8 mouse cellular contexts compared by ENCODE assay signal in genomic region chr13:92611917-92612316, GRCm38 (mm10). TPM values are rescaled to one million over a fixed set of nuclear protein-coding genes. Genes with fewer than 3 reads are reported as not detected.
DNase-seq lines count a peak whose midpoint lies in the region; ATAC-seq and TF ChIP-seq lines count a peak whose summit lies in the region.

No protein-coding gene starts in this region.

- DNase-seq in kidney, postnatal 0 days (ENCODE audit: low spot score), result no peak
- no peak for DNase-seq in kidney, postnatal 10 days
- no peak for DNase-seq in left cerebral cortex, adult 11 months (ENCODE audit: low spot score)

- no peak for TF ChIP-seq POLR2A in cortical plate, adult 2 months (IDR thresholded peaks at IDR 0.05; ENCODE audit: extremely low read depth, insufficient read depth, low read length)

- H3K9me3 ChIP-seq in kidney, postnatal 0 days (replicated peaks; ENCODE audit: low read length), result no peaks in the 10 kb centered on the region
- H3K9me3 ChIP-seq in hindbrain, embryonic 12.5 days (replicated peaks), result no peaks in the 10 kb centered on the region
- no peaks in the 10 kb centered on the region for H3K9me3 ChIP-seq in midbrain, embryonic 12.5 days

- H3K9ac ChIP-seq in kidney, postnatal 0 days (ENCODE audit: low read depth, low read length), result peak overlapping the region; percentile 79
- H3K9ac ChIP-seq in hindbrain, embryonic 12.5 days, result peak overlapping the region; percentile 82
- H3K9ac ChIP-seq in midbrain, embryonic 12.5 days (replicated peaks), result peak overlapping the region; percentile 73

- no peaks in the 10 kb centered on the region for H3K36me3 ChIP-seq in kidney, postnatal 0 days (ENCODE audit: insufficient read depth, low read length)
- no peaks in the 10 kb centered on the region for H3K36me3 ChIP-seq in hindbrain, embryonic 12.5 days
- H3K36me3 ChIP-seq in midbrain, embryonic 12.5 days, result no peaks in the 10 kb centered on the region

- ATAC-seq in kidney, postnatal 0 days (replicated peaks; ENCODE audit: low FRiP score, low read depth), result no peak
- no peak for ATAC-seq in hindbrain, embryonic 12.5 days (ENCODE audit: low FRiP score)
- ATAC-seq in midbrain, embryonic 12.5 days (ENCODE audit: low FRiP score, low read depth), result no peak
- no peak for ATAC-seq in frontal cortex, adult (ENCODE audit: low TSS enrichment)
- no peak for ATAC-seq in granulocyte monocyte progenitor cell, adult 5-6 weeks (replicated peaks; ENCODE audit: poor library complexity, severe bottlenecking)

- H3K27me3 ChIP-seq in kidney, postnatal 0 days (ENCODE audit: insufficient read depth, low read length), result no peaks in the 10 kb centered on the region
- 0 out of 2 replicates have a peak, but pooled peaks cover 5% of the 10 kb centered on the region for H3K27me3 ChIP-seq in hindbrain, embryonic 12.5 days
- peaks cover 7% of the 10 kb centered on the region; the same call in 1 of the 2 replicates for H3K27me3 ChIP-seq in midbrain, embryonic 12.5 days

- H3K4me2 ChIP-seq in kidney, postnatal 0 days (ENCODE audit: low read length), result peak overlapping the region; percentile 73
- peak overlapping the region; percentile 87 for H3K4me2 ChIP-seq in hindbrain, embryonic 12.5 days (replicated peaks)
- peak overlapping the region; percentile 88 for H3K4me2 ChIP-seq in midbrain, embryonic 12.5 days (replicated peaks)

- TF ChIP-seq CTCF in kidney, postnatal 0 days (IDR thresholded peaks at IDR 0.05; ENCODE audit: low read depth), result no peak
- TF ChIP-seq CTCF in cortical plate, adult 2 months (IDR thresholded peaks at IDR 0.05; ENCODE audit: extremely low read depth, insufficient read depth, low read length), result no peak

- peaks cover 23% of the 10 kb centered on the region for H3K4me1 ChIP-seq in kidney, postnatal 0 days (replicated peaks; ENCODE audit: insufficient read depth, low read length)
- H3K4me1 ChIP-seq in cortical plate, adult 2 months (ENCODE audit: control insufficient read depth, insufficient read depth, low read length), result peaks cover 7% of the 10 kb centered on the region
- H3K4me1 ChIP-seq in hindbrain, embryonic 12.5 days, result peaks cover 16% of the 10 kb centered on the region
- peaks cover 14% of the 10 kb centered on the region for H3K4me1 ChIP-seq in midbrain, embryonic 12.5 days

- no peak overlapping the region for H3K27ac ChIP-seq in kidney, postnatal 0 days
- H3K27ac ChIP-seq in cortical plate, adult 2 months (ENCODE audit: insufficient read depth, low read length), result peak overlapping the region; percentile 81; the same call in 1 of the 2 replicates
- H3K27ac ChIP-seq in hindbrain, embryonic 12.5 days, result no peak overlapping the region
- H3K27ac ChIP-seq in midbrain, embryonic 12.5 days (replicated peaks), result no peak overlapping the region

- 7% methylated on average over 7 of the region's 7 CpGs for WGBS in kidney, postnatal 0 days
- WGBS in hindbrain, embryonic 12.5 days, result 8% methylated on average over 7 of the region's 7 CpGs
- WGBS in midbrain, embryonic 12.5 days, result 3% methylated on average over 7 of the region's 7 CpGs

- peak overlapping the region; percentile 60 for H3K4me3 ChIP-seq in kidney, postnatal 0 days (replicated peaks; ENCODE audit: low read depth, low read length)
- peak overlapping the region; percentile 99 for H3K4me3 ChIP-seq in cortical plate, adult 2 months (ENCODE audit: insufficient read depth, low read length)
- H3K4me3 ChIP-seq in hindbrain, embryonic 12.5 days, result peak overlapping the region; percentile 77
- H3K4me3 ChIP-seq in midbrain, embryonic 12.5 days, result peak overlapping the region; percentile 78

RNA-seq across cellular contexts. Expression of gene Serinc5, which starts 1.0 kb away (rescaled TPM):
- 14.3 and 14.8 TPM in 2 replicates for polyA plus RNA-seq in kidney, postnatal 0 days (2015; fragmentation: Nextera tagmentation; extraction: Ambion mirVana)
- polyA plus RNA-seq in cortical plate, adult 2 months (2012; rRNA removed), result 64.5 and 69.0 TPM in 2 replicates
- 18.1 and 18.7 TPM in 2 replicates for polyA plus RNA-seq in hindbrain, embryonic 12.5 days (2016; fragmentation: Nextera tagmentation; extraction: Ambion mirVana)
- 12.5 and 12.7 TPM in 2 replicates for polyA plus RNA-seq in midbrain, embryonic 12.5 days (2016; fragmentation: Nextera tagmentation; extraction: Ambion mirVana)
- total RNA-seq in granulocyte monocyte progenitor cell, adult 5-6 weeks (2014; fragmentation: Nextera tagmentation), result 3.9 and 8.7 TPM in 2 replicates
- 4.1 and 5.5 TPM in 2 replicates for total RNA-seq in granulocyte monocyte progenitor cell, adult 5-6 weeks (2017)

RNA-seq across cellular contexts. Expression of gene Spz1, which starts 35.9 kb away (rescaled TPM):
- polyA plus RNA-seq in kidney, postnatal 0 days (2015; fragmentation: Nextera tagmentation; extraction: Ambion mirVana), result not detected in 2 replicates
- not detected in 2 replicates for polyA plus RNA-seq in cortical plate, adult 2 months (2012; rRNA removed)
- polyA plus RNA-seq in hindbrain, embryonic 12.5 days (2016; fragmentation: Nextera tagmentation; extraction: Ambion mirVana), result not detected in 2 replicates
- polyA plus RNA-seq in midbrain, embryonic 12.5 days (2016; fragmentation: Nextera tagmentation; extraction: Ambion mirVana), result not detected in 2 replicates
- not detected in 2 replicates for total RNA-seq in granulocyte monocyte progenitor cell, adult 5-6 weeks (2014; fragmentation: Nextera tagmentation)
- total RNA-seq in granulocyte monocyte progenitor cell, adult 5-6 weeks (2017), result not detected in 2 replicates
